Mouse (Mus musculus): ENCODE measurements around the gene Myo16.

GRCm38 (mm10) chr8:10462271-10462670 lies 308.6 kb downstream of the Myo16 start:
- TF ChIP-seq POLR2A (IDR thresholded peaks at IDR 0.05; ENCODE audit: insufficient read depth, low read depth, low read length) (no peak), EP300 (IDR thresholded peaks at IDR 0.05; ENCODE audit: insufficient read depth, low read depth, low read length) (no peak)

All from heart, adult 2 months (tissue).